Mouse (Mus musculus): ENCODE results near the gene Nop9. TPM values are rescaled to one million over a fixed set of nuclear protein-coding genes. Genes with fewer than 3 reads are reported as not detected.
"Not testable (repeated sequence)": the region's sequence is repeated elsewhere in the genome, so short reads cannot be mapped to it uniquely, and the experiment has no call there.

The Nop9 gene
- polyA plus RNA-seq, 1 experiment from 2014 or later, result 41.4 TPM

GRCm38 (mm10) chr14:55730531-55731032, 14.9 kb upstream of the Nop9 start:
- H3K27me3 ChIP-seq, result no peaks in the 10 kb centered on the region
- ATAC-seq (ENCODE audit: borderline replicate concordance, extremely low read depth, low FRiP score, low TSS enrichment), result no peak
- no peak overlapping the region for H3K27ac ChIP-seq
- WGBS, result 73% methylated on average over 7 of the region's 7 CpGs
- no peaks in the 10 kb centered on the region for H3K36me3 ChIP-seq
- H3K4me2 ChIP-seq, result no peak overlapping the region
- H3K4me3 ChIP-seq, result no peak overlapping the region
- no peaks in the 10 kb centered on the region for H3K9me3 ChIP-seq
- H3K4me1 ChIP-seq, result peaks cover 8% of the 10 kb centered on the region; the same call in 1 of the 2 replicates
- no peak overlapping the region for H3K9ac ChIP-seq

GRCm38 (mm10) chr14:55733889-55734288, 11.6 kb upstream of the Nop9 start:
- Histone ChIP-seq H3K9me3 (no peaks in the 10 kb centered on the region), H3K36me3 (peaks cover 9% of the 10 kb centered on the region; the same call in 1 of the 2 replicates), H3K4me3 (no peak overlapping the region), H3K27me3 (no peaks in the 10 kb centered on the region), H3K9ac (no peak overlapping the region), H3K4me1 (no peaks in the 10 kb centered on the region), H3K4me2 (no peak overlapping the region), H3K27ac (no peak overlapping the region)
- no peak for ATAC-seq (ENCODE audit: borderline replicate concordance, extremely low read depth, low FRiP score, low TSS enrichment)
- WGBS, result 68% methylated on average over 10 of the region's 10 CpGs

GRCm38 (mm10) chr14:55734869-55735268, 10.6 kb upstream of the Nop9 start:
- H3K27me3 ChIP-seq, result no peaks in the 10 kb centered on the region
- WGBS, result 74% methylated on average over 7 of the region's 7 CpGs
- peaks cover 19% of the 10 kb centered on the region for H3K36me3 ChIP-seq
- H3K9me3 ChIP-seq, result no peaks in the 10 kb centered on the region
- no peaks in the 10 kb centered on the region for H3K4me1 ChIP-seq
- H3K9ac ChIP-seq, result no peak overlapping the region
- H3K4me3 ChIP-seq, result no peak overlapping the region
- H3K4me2 ChIP-seq, result no peak overlapping the region
- no peak overlapping the region for H3K27ac ChIP-seq
- no peak for ATAC-seq (ENCODE audit: borderline replicate concordance, extremely low read depth, low FRiP score, low TSS enrichment)

GRCm38 (mm10) chr14:55735334-55735733, 10.2 kb upstream of the Nop9 start:
- H3K27ac ChIP-seq, result no peak overlapping the region
- no peaks in the 10 kb centered on the region for H3K9me3 ChIP-seq
- H3K27me3 ChIP-seq, result no peaks in the 10 kb centered on the region
- 36% methylated on average over 3 of the region's 3 CpGs for WGBS
- no peak overlapping the region for H3K4me2 ChIP-seq
- ATAC-seq (ENCODE audit: borderline replicate concordance, extremely low read depth, low FRiP score, low TSS enrichment), result no peak
- H3K4me1 ChIP-seq, result no peaks in the 10 kb centered on the region
- no peak overlapping the region for H3K9ac ChIP-seq
- H3K4me3 ChIP-seq, result no peak overlapping the region
- H3K36me3 ChIP-seq, result peaks cover 24% of the 10 kb centered on the region

GRCm38 (mm10) chr14:55735758-55736157, 9.7 kb upstream of the Nop9 start:
- Histone ChIP-seq H3K27ac (no peak overlapping the region), H3K4me2 (no peak overlapping the region), H3K9ac (no peak overlapping the region), H3K4me1 (no peaks in the 10 kb centered on the region), H3K9me3 (no peaks in the 10 kb centered on the region), H3K4me3 (no peak overlapping the region), H3K27me3 (no peaks in the 10 kb centered on the region), H3K36me3 (peaks cover 27% of the 10 kb centered on the region)
- WGBS, result 76% methylated on average over 4 of the region's 4 CpGs
- ATAC-seq (ENCODE audit: borderline replicate concordance, extremely low read depth, low FRiP score, low TSS enrichment), result no peak

GRCm38 (mm10) chr14:55737086-55737687, 8.3 kb upstream of the Nop9 start:
- no peak overlapping the region for H3K4me2 ChIP-seq
- H3K4me3 ChIP-seq, result no peak overlapping the region
- H3K9ac ChIP-seq, result no peak overlapping the region
- H3K36me3 ChIP-seq, result peaks cover 30% of the 10 kb centered on the region
- no peak for ATAC-seq (ENCODE audit: borderline replicate concordance, extremely low read depth, low FRiP score, low TSS enrichment)
- no peaks in the 10 kb centered on the region for H3K9me3 ChIP-seq
- H3K4me1 ChIP-seq, result no peaks in the 10 kb centered on the region
- no peak overlapping the region for H3K27ac ChIP-seq
- 85% methylated on average over 9 of the region's 9 CpGs for WGBS
- H3K27me3 ChIP-seq, result no peaks in the 10 kb centered on the region

- Histone ChIP-seq H3K9ac (0 out of 2 replicates have a peak overlapping the region, but pooled peaks have one; percentile 31), H3K36me3 (peaks cover 26% of the 10 kb centered on the region), H3K4me2 (peak overlapping the region; percentile 37), H3K27ac (no peak overlapping the region), H3K4me3 (no peak overlapping the region), H3K27me3 (no peaks in the 10 kb centered on the region), H3K9me3 (no peaks in the 10 kb centered on the region), H3K4me1 (peaks cover 30% of the 10 kb centered on the region)
- ATAC-seq (ENCODE audit: borderline replicate concordance, extremely low read depth, low FRiP score, low TSS enrichment), result peak; percentile 68; the same call in 1 of the 2 replicates
- WGBS, result 17% methylated on average over 10 of the region's 10 CpGs
Measured at GRCm38 (mm10) chr14:55743711-55744110, 1.8 kb upstream of the Nop9 start.

- Histone ChIP-seq H3K27me3 (no peaks in the 10 kb centered on the region), H3K9ac (peak overlapping the region; percentile 78), H3K27ac (peak overlapping the region; percentile 16; the same call in 1 of the 2 replicates), H3K36me3 (peaks cover 25% of the 10 kb centered on the region), H3K9me3 (no peaks in the 10 kb centered on the region), H3K4me1 (peaks cover 30% of the 10 kb centered on the region), H3K4me2 (peak overlapping the region; percentile 92), H3K4me3 (peak overlapping the region; percentile 73)
- WGBS, result under 1% methylated on average over 31 of the region's 31 CpGs
- ATAC-seq (ENCODE audit: borderline replicate concordance, extremely low read depth, low FRiP score, low TSS enrichment), result no peak
Measured at GRCm38 (mm10) chr14:55745861-55746237, 356 bp downstream of the Nop9 start.

- Histone ChIP-seq H3K4me3 (peak overlapping the region; percentile 73), H3K4me2 (peak overlapping the region; percentile 92), H3K27ac (no peak overlapping the region), H3K27me3 (no peaks in the 10 kb centered on the region), H3K4me1 (peaks cover 30% of the 10 kb centered on the region), H3K9me3 (no peaks in the 10 kb centered on the region), H3K36me3 (peaks cover 35% of the 10 kb centered on the region), H3K9ac (no peak overlapping the region)
- 83% methylated on average over 10 of the region's 10 CpGs for WGBS
- no peak for ATAC-seq (ENCODE audit: borderline replicate concordance, extremely low read depth, low FRiP score, low TSS enrichment)
Measured at GRCm38 (mm10) chr14:55747051-55747847, 1.8 kb downstream of the Nop9 start.

- peaks cover 16% of the 10 kb centered on the region for H3K27me3 ChIP-seq
- peaks cover 31% of the 10 kb centered on the region for H3K36me3 ChIP-seq
- WGBS, result 62% methylated on average over 6 of the region's 6 CpGs
- H3K4me1 ChIP-seq, result peaks cover 19% of the 10 kb centered on the region
- H3K27ac ChIP-seq, result no peak overlapping the region
- no peak for ATAC-seq (ENCODE audit: borderline replicate concordance, extremely low read depth, low FRiP score, low TSS enrichment)
- H3K9ac ChIP-seq, result no peak overlapping the region
- no peaks in the 10 kb centered on the region for H3K9me3 ChIP-seq
- H3K4me2 ChIP-seq, result no peak overlapping the region
- no peak overlapping the region for H3K4me3 ChIP-seq
Measured at GRCm38 (mm10) chr14:55757566-55757965, 12.1 kb downstream of the Nop9 start.

- peaks cover 27% of the 10 kb centered on the region for H3K4me1 ChIP-seq
- H3K4me3 ChIP-seq, result peak within 1 kb of the TSS; percentile 8; the same call in 1 of the 2 replicates
- no peak within 1 kb of the TSS for H3K9ac ChIP-seq
- H3K9me3 ChIP-seq, result no peaks in the 10 kb centered on the region
- ATAC-seq (ENCODE audit: borderline replicate concordance, extremely low read depth, low FRiP score, low TSS enrichment), result no peak
- H3K27ac ChIP-seq, result no peak within 1 kb of the TSS
- WGBS, result 9% methylated on average over 8 of the region's 8 CpGs
- peaks cover 16% of the 10 kb centered on the region for H3K27me3 ChIP-seq
- peaks cover 23% of the 10 kb centered on the region for H3K36me3 ChIP-seq
- H3K4me2 ChIP-seq, result peak within 1 kb of the TSS; percentile 37
Measured at GRCm38 (mm10) chr14:55758363-55758784, 12.9 kb downstream of the Nop9 start, which contains the start of gene Cideb. Cideb (minus strand) TSS chr14:55758458.

- WGBS, result 2% methylated on average over 6 of the region's 6 CpGs
- peak overlapping the region; percentile 49 for H3K4me2 ChIP-seq
- not testable (repeated sequence) for H3K36me3 ChIP-seq; H3K9ac ChIP-seq; H3K9me3 ChIP-seq; H3K27ac ChIP-seq; ATAC-seq (ENCODE audit: borderline replicate concordance, extremely low read depth, low FRiP score, low TSS enrichment)
- H3K4me1 ChIP-seq, result peaks cover 28% of the 10 kb centered on the region
- peaks cover 29% of the 10 kb centered on the region for H3K27me3 ChIP-seq
- peak overlapping the region; percentile 23 for H3K4me3 ChIP-seq
Measured at GRCm38 (mm10) chr14:55760156-55760555, 14.7 kb downstream of the Nop9 start.

All from lung, embryonic 15.5 days (tissue).